In the genomic region with DNA sequence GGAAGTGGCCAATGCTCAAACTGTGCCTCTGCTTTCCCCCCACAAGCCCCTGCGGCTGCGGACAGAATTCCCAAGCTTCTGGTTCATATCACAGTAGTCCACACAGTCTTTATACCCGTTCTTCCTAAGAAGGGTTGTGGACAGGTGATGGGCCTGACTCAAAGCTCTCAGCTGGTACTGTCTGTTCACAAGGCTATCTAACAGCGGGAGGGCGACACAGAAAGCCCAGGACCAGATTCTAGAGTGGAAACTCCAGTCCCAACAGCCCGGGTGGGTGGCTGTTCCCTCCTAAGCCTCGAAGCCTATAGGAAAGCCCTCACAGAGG, we compare ENCODE assay signal across 7 mouse cellular contexts. TPM values are rescaled to one million over a fixed set of nuclear protein-coding genes. Genes with fewer than 3 reads are reported as not detected.
A peak's percentile ranks its signal among the peaks of the same experiment; 100 is the strongest.
DNase-seq lines count a peak whose midpoint lies in the region; ATAC-seq and TF ChIP-seq lines count a peak whose summit lies in the region.

No protein-coding gene starts in this region.

- H3K9ac ChIP-seq in lung, embryonic 14.5 days = peak overlapping the region; percentile 47
- 0 out of 2 replicates have a peak overlapping the region, but pooled peaks have one; percentile 31 for H3K9ac ChIP-seq in embryonic facial prominence, embryonic 15.5 days
- H3K9ac ChIP-seq in intestine, embryonic 15.5 days = peak overlapping the region; percentile 36
- H3K9ac ChIP-seq in neural tube, embryonic 14.5 days (replicated peaks; ENCODE audit: low read depth, low read length) = peak overlapping the region; percentile 37

- peak overlapping the region; percentile 37 for H3K4me3 ChIP-seq in lung, embryonic 14.5 days (ENCODE audit: low read depth, low read length)
- no peak overlapping the region for H3K4me3 ChIP-seq in lung, adult 2 months (replicated peaks; ENCODE audit: extremely low read depth, low read depth, low read length)
- peak overlapping the region; percentile 41 for H3K4me3 ChIP-seq in embryonic facial prominence, embryonic 15.5 days (replicated peaks)
- peak overlapping the region; percentile 33 for H3K4me3 ChIP-seq in intestine, embryonic 15.5 days (replicated peaks)
- peak overlapping the region; percentile 31; the same call in 1 of the 2 replicates for H3K4me3 ChIP-seq in neural tube, embryonic 14.5 days (ENCODE audit: low read depth, low read length)

- no peaks in the 10 kb centered on the region for H3K36me3 ChIP-seq in lung, embryonic 14.5 days (ENCODE audit: insufficient read depth)
- H3K36me3 ChIP-seq in embryonic facial prominence, embryonic 15.5 days = no peaks in the 10 kb centered on the region
- H3K36me3 ChIP-seq in intestine, embryonic 15.5 days = no peaks in the 10 kb centered on the region
- H3K36me3 ChIP-seq in neural tube, embryonic 14.5 days (ENCODE audit: control insufficient read depth, insufficient read depth, low read length) = no peaks in the 10 kb centered on the region

- WGBS in lung, embryonic 14.5 days = 28% methylated on average over 7 of the region's 7 CpGs
- 46% methylated on average over 7 of the region's 7 CpGs for WGBS in lung, adult 2 months
- WGBS in embryonic facial prominence, embryonic 15.5 days = 11% methylated on average over 7 of the region's 7 CpGs
- WGBS in intestine, embryonic 15.5 days = 37% methylated on average over 7 of the region's 7 CpGs
- 23% methylated on average over 7 of the region's 7 CpGs for WGBS in neural tube, embryonic 14.5 days

- no peak for DNase-seq in lung, embryonic 14.5 days
- no peak for DNase-seq in lung, adult 2 months
- no peak for DNase-seq in adrenal gland, postnatal 36 days
- no peak for DNase-seq in natural killer cell, adult 2 months (ENCODE audit: low spot score in 2 of 2)

- no peak for TF ChIP-seq POLR2A in lung, adult 2 months (IDR thresholded peaks at IDR 0.05; ENCODE audit: borderline replicate concordance, extremely low read depth, low read depth, low read length)

- peaks cover 23% of the 10 kb centered on the region for H3K4me1 ChIP-seq in lung, embryonic 14.5 days (ENCODE audit: insufficient read depth)
- H3K4me1 ChIP-seq in lung, adult 2 months (ENCODE audit: control insufficient read depth, insufficient read depth, low read length) = peaks cover 11% of the 10 kb centered on the region
- H3K4me1 ChIP-seq in embryonic facial prominence, embryonic 15.5 days = peaks cover 52% of the 10 kb centered on the region
- H3K4me1 ChIP-seq in intestine, embryonic 15.5 days (replicated peaks) = peaks cover 50% of the 10 kb centered on the region
- H3K4me1 ChIP-seq in neural tube, embryonic 14.5 days (ENCODE audit: control insufficient read depth, insufficient read depth, low read length) = peaks cover 16% of the 10 kb centered on the region

- peak overlapping the region; percentile 64 for H3K27ac ChIP-seq in lung, embryonic 14.5 days (ENCODE audit: low read depth)
- peak overlapping the region; percentile 92 for H3K27ac ChIP-seq in embryonic facial prominence, embryonic 15.5 days (replicated peaks)
- peak overlapping the region; percentile 45; the same call in 1 of the 2 replicates for H3K27ac ChIP-seq in intestine, embryonic 15.5 days
- peak overlapping the region; percentile 80 for H3K27ac ChIP-seq in neural tube, embryonic 14.5 days (ENCODE audit: low read depth, low read length)

- H3K4me2 ChIP-seq in lung, embryonic 14.5 days = peak overlapping the region; percentile 80
- H3K4me2 ChIP-seq in embryonic facial prominence, embryonic 15.5 days (replicated peaks) = peak overlapping the region; percentile 84
- peak overlapping the region; percentile 80 for H3K4me2 ChIP-seq in intestine, embryonic 15.5 days (replicated peaks)
- peak overlapping the region; percentile 65 for H3K4me2 ChIP-seq in neural tube, embryonic 14.5 days (ENCODE audit: low read depth, low read length)

- no peak for TF ChIP-seq CTCF in lung, embryonic 14.5 days (IDR thresholded peaks at IDR 0.05; ENCODE audit: low read depth)
- no peak for TF ChIP-seq CTCF in lung, adult 2 months (IDR thresholded peaks at IDR 0.05; ENCODE audit: insufficient read depth, low read length)

- no peak for ATAC-seq in lung, embryonic 14.5 days (ENCODE audit: insufficient read depth)
- peak; percentile 15; the same call in 1 of the 2 replicates for ATAC-seq in embryonic facial prominence, embryonic 15.5 days (ENCODE audit: insufficient number of reproducible peaks, low FRiP score, low TSS enrichment, low read depth)
- ATAC-seq in intestine, embryonic 15.5 days = 0 out of 2 replicates have a peak, but pooled peaks have one; percentile 0
- peak; percentile 19 for ATAC-seq in neural tube, embryonic 14.5 days (ENCODE audit: low read depth)

- no peaks in the 10 kb centered on the region for H3K27me3 ChIP-seq in lung, embryonic 14.5 days (ENCODE audit: insufficient read depth, low read length)
- H3K27me3 ChIP-seq in embryonic facial prominence, embryonic 15.5 days = no peaks in the 10 kb centered on the region
- no peaks in the 10 kb centered on the region for H3K27me3 ChIP-seq in intestine, embryonic 15.5 days (replicated peaks)
- H3K27me3 ChIP-seq in neural tube, embryonic 14.5 days (ENCODE audit: control insufficient read depth, insufficient read depth, low read length) = no peaks in the 10 kb centered on the region

- H3K9me3 ChIP-seq in lung, embryonic 14.5 days (ENCODE audit: low read depth, low read length) = no peaks in the 10 kb centered on the region
- H3K9me3 ChIP-seq in embryonic facial prominence, embryonic 15.5 days (replicated peaks) = no peaks in the 10 kb centered on the region
- no peaks in the 10 kb centered on the region for H3K9me3 ChIP-seq in intestine, embryonic 15.5 days
- no peaks in the 10 kb centered on the region for H3K9me3 ChIP-seq in neural tube, embryonic 14.5 days (ENCODE audit: control insufficient read depth, low read length)

RNA-seq across cellular contexts. Expression of gene Ddit4, which starts 31.2 kb away (rescaled TPM):
- polyA plus RNA-seq in lung, embryonic 14.5 days (2014; fragmentation: Nextera tagmentation; extraction: Ambion mirVana) = 3.0 and 3.5 TPM in 2 replicates
- 32.6 and 53.4 TPM in 2 replicates for polyA plus RNA-seq in lung, adult 2 months (2012; rRNA removed)
- 83.3 and 89.1 TPM in 2 replicates for polyA plus RNA-seq in embryonic facial prominence, embryonic 15.5 days (2015; fragmentation: Nextera tagmentation; extraction: Ambion mirVana)
- polyA plus RNA-seq in intestine, embryonic 15.5 days (2015; fragmentation: Nextera tagmentation; extraction: Ambion mirVana) = 35.4 and 35.7 TPM in 2 replicates
- 4.2 and 6.5 TPM in 2 replicates for polyA plus RNA-seq in neural tube, embryonic 14.5 days (2014; fragmentation: Nextera tagmentation; extraction: Ambion mirVana)
- total RNA-seq in adrenal gland, postnatal 36 days (2021) = 10 to 100 TPM; 76.4 to 98.7 TPM

RNA-seq across cellular contexts. Expression of gene Dnajb12, which starts 41.1 kb away (rescaled TPM):
- 26.7 and 28.1 TPM in 2 replicates for polyA plus RNA-seq in lung, embryonic 14.5 days (2014; fragmentation: Nextera tagmentation; extraction: Ambion mirVana)
- polyA plus RNA-seq in lung, adult 2 months (2012; rRNA removed) = 49.5 and 57.2 TPM in 2 replicates
- 24.1 and 24.8 TPM in 2 replicates for polyA plus RNA-seq in embryonic facial prominence, embryonic 15.5 days (2015; fragmentation: Nextera tagmentation; extraction: Ambion mirVana)
- polyA plus RNA-seq in intestine, embryonic 15.5 days (2015; fragmentation: Nextera tagmentation; extraction: Ambion mirVana) = 24.5 and 25.2 TPM in 2 replicates
- polyA plus RNA-seq in neural tube, embryonic 14.5 days (2014; fragmentation: Nextera tagmentation; extraction: Ambion mirVana) = 22.5 and 23.0 TPM in 2 replicates
- total RNA-seq in adrenal gland, postnatal 36 days (2021) = 10 to 100 TPM; 51.3 to 62.5 TPM
